Mouse (Mus musculus): ENCODE results near the gene Ice1.

DNA sequence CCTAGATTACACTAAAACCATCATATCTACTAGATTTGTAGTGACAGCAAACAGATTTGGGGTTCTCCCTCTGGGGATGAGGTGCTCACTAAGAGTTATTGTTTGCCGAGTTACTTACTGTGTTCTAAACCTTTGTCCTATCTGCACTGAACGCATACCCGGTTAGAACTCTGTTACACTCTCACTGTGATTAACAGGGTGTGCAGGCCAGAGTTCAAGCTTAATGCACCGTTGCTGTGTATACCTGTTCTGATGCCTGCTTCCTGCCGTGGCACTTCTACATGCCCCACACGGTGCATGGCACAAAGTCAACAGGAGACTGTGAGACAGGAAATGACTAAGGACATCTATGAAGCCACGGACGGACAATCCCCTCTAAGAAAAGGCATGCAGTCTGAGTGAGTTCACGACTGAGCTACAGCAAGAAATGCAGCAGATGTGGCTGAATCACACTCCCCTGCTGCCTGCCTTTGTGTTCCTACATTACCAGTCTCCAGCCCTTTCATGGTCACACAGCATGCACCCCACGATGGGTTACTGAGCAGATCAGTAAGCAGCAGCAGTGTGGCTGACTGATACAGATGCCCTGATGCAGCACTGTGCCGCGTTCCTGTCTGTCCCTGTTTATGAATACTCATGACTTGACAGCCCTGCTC is 37.3 kb downstream of the Ice1 start:
- TF ChIP-seq CTCF (IDR thresholded peaks at IDR 0.05; ENCODE audit: low read depth) (no peak), EP300 (IDR thresholded peaks at IDR 0.05; ENCODE audit: low read depth) (no peak)

All from liver, embryonic 14.5 days (tissue).